Mouse (Mus musculus) lung, adult 2 months (tissue): ENCODE results near the gene Rpl7l1. TPM values are rescaled to one million over a fixed set of nuclear protein-coding genes. Genes with fewer than 3 reads are reported as not detected.
"Not testable (repeated sequence)": the region's sequence is repeated elsewhere in the genome, so short reads cannot be mapped to it uniquely, and the experiment has no call there.

Experiments
- DNase-seq: peaks from one replicate; pipeline ENCODE4 v3.0.0; 2022
- H3K4me1 ChIP-seq: fragments of 200-500 bp; 2 replicates; pipeline ENCODE4 v1.6.1; 2011; ENCODE audit warnings: low read length; ENCODE audit not compliant: control insufficient read depth, insufficient read depth
- H3K4me3 ChIP-seq: fragments of 200-500 bp; replicated peaks from 2 replicates; pipeline ENCODE3; 2011; ENCODE audit warnings: low read depth, mild to moderate bottlenecking, control low read depth, low read length; ENCODE audit errors: extremely low read depth
- CTCF ChIP-seq: fragments of 200-500 bp; IDR thresholded peaks from 2 replicates; pipeline ENCODE4 v1.5.1; 2011; ENCODE audit warnings: mild to moderate bottlenecking, low read length, control low read depth; ENCODE audit not compliant: insufficient read depth
- POLR2A ChIP-seq: fragments of 200-500 bp; IDR thresholded peaks from 2 replicates; pipeline ENCODE4 v1.6.1; 2011; ENCODE audit warnings: low read depth, mild to moderate bottlenecking, control low read depth, low read length, borderline replicate concordance; ENCODE audit errors: extremely low read depth
- WGBS: fragments of 180-500 bp; shearing (Covaris S2); methylation state at CpG from one replicate; pipeline ENCODE4 v1.1.7; 2018; 5-methylcytosine and 5-hydroxymethylcytosine counted together
- polyA plus RNA-seq: library from polyadenylated mRNA; depleted of rRNA; stranded (reverse); fragments of >200 nt; gene quantifications from 2 replicates; pipeline ENCODE4 v1.2.3, GENCODE M21; 2012

Gene Rpl7l1
- polyA plus RNA-seq, 1 experiment, result 21.6 TPM

DNA sequence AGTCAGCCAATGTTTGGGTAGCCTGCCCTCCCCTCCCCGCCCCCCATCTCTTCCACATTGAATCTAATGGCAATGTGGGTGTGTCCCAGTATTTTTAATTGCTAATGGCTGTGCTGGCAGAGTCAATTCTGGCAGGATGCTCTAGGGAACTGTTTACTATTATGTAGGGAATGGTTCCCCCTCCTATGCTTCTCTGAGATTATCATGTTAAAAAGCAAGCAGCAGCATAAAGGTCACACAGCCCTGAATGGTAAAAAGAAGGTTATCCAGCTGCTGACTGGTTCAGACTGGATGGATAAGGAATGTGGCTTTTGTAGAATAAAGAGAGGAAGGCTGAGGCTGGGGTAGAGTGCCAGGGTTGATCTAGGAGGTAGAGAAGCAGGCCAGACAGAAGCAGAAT is 30.0 kb upstream of the Rpl7l1 start:
- Histone ChIP-seq H3K4me1 (no peaks in the 10 kb centered on the region), H3K4me3 (no peak overlapping the region)
- 85% methylated on average over 1 of the region's 1 CpGs for WGBS
- DNase-seq, result no peak
- TF ChIP-seq CTCF (no peak), POLR2A (no peak)

DNA sequence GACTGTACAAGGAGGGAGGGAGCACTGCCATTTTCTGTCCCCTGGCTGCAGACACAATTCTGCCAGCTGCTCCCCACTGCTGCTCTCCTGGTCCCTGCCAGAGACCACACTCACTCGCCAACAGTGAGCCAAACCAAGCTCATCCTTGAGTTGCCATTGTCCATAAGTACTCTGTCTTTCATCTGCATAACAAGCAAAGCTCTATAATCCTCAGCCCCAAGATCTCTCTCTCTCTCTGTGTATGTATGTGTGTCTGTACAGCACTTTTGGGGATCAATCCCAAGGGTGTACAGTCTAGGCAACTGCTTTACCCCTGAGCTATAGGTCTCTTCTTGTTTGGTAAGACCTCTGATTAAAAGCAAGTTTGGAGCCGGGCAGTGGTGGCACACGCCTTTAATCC is 28.2 kb upstream of the Rpl7l1 start:
- WGBS, result 93% methylated on average over 3 of the region's 3 CpGs
- Histone ChIP-seq H3K4me1 (no peaks in the 10 kb centered on the region), H3K4me3 (no peak overlapping the region)
- no peak for DNase-seq
- TF ChIP-seq POLR2A (no peak), CTCF (no peak)

DNA sequence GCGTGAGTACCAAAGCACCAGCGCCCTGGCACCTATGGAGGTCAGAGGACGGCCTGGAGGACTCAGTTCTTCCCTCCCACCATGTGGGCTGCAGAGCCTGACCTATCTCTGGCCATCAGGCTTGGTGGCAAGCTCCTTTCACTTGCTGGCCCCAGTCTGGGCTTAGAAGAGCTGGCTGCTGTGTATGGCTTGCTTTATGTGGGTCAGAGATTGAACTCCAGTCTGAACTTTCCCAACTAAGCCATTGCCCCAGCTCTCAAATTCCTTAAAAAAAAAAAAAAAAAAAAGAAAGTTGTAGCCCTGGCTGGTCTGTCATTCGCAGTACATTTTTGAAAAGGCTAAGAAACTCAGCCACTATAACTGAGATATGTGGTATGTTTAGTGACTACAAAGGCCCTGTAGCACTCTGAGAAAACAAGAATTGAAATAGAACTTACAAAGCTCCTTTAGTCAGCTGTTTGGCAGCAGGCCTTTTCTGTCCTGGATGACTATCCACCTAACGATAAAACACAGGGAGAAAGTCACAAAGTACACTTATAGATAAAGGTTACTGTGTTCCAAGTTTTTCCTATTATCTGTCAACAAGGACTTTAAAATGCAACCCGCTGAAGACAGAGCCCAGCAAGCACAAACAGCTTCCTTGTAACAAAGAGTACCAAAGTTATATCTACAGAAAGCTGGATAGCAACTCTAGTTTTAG is 26.8 kb upstream of the Rpl7l1 start:
- no peak for DNase-seq
- TF ChIP-seq POLR2A, result no peak
- no peak overlapping the region for H3K4me3 ChIP-seq
- 85% methylated on average over 6 of the region's 6 CpGs for WGBS
- no peaks in the 10 kb centered on the region for H3K4me1 ChIP-seq

DNA sequence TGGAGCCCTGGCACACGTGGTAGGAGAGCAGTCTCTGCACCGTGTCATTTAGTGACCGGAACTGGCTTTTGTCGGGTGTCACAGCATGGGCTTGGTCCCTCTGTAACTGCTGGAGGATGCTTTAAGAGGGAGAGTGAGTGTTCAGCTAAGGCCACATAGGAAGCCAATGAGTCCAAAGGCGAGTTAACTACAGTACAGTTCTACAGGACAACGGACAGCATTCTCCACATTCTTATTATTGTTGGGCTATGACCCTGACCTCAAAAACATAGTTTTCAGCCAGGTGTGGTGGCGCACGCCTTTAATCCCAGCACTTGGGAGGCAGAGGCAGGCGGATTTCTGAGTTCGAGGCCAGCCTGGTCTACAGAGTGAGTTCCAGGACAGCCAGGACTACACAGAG is 25.9 kb upstream of the Rpl7l1 start:
- 89% methylated on average over 10 of the region's 10 CpGs for WGBS
- Histone ChIP-seq H3K4me3 (no peak overlapping the region), H3K4me1 (no peaks in the 10 kb centered on the region)
- no peak for TF ChIP-seq CTCF
- no peak for TF ChIP-seq POLR2A
- no peak for DNase-seq

DNA sequence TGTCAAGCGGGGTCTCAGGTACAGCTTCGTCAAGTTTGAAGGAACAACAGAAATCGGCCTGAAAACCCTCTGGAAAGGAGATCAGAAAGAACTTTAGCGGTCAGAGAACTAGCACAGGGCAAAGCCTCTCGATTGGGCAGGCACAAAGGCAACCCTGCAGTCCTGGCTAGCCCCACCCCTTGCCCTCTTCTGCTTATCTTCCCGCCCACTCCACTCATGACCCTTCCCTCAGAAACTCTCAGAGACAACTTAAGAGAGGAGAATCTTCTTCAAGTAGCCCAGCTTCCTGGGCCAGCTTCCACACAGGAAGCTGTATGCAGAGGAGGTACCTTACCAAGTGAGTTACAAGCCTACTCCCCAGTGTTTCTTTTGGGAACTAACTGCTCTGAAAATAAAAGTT is 19.3 kb upstream of the Rpl7l1 start:
- TF ChIP-seq CTCF, result no peak
- TF ChIP-seq POLR2A, result no peak
- H3K4me1 ChIP-seq, result no peaks in the 10 kb centered on the region
- WGBS, result 77% methylated on average over 6 of the region's 6 CpGs
- no peak overlapping the region for H3K4me3 ChIP-seq
- DNase-seq, result no peak

DNA sequence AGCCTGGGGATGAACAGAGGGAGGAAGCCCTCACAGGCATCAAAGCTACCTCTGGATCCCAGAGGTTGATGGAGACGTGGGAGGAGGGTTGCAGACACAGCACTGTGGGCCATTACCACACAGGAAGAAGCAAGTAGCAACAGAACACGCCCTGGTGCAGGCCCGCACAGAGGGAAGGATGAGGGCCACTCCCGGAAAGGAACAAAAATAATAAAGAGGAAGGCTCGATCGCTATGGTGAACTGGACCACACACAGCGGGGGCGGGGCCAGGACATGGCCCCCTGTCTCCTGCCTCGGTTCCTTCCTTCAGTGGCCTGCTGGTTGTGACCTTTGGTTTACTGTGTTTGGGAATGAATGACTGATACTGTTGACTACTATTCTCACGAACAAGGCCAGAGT is 17.2 kb upstream of the Rpl7l1 start:
- TF ChIP-seq POLR2A (no peak), CTCF (no peak)
- no peak for DNase-seq
- 59% methylated on average over 10 of the region's 10 CpGs for WGBS
- Histone ChIP-seq H3K4me1 (no peaks in the 10 kb centered on the region), H3K4me3 (no peak overlapping the region)

DNA sequence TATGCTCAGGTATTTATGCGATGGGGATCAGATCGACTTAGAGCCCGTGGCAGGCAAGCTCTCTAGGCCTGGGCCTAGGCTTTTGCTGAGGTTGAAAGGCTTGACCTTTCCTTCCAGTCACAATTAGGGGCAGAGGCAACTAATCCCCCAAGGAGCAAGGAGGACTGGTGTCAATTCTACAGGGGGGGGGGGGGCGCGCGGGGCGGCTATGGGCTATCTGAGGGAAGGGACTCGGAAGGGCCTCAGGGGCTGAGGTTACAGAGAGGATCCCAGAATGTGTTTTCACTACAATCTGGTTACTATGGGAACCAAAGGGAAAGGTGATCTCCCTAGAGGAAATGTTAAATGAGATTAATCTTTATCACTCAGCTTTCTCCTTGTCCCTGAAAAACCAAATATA is 14.9 kb upstream of the Rpl7l1 start:
- DNase-seq, result no peak
- TF ChIP-seq CTCF, result no peak
- no peak for TF ChIP-seq POLR2A
- Histone ChIP-seq H3K4me3 (no peak overlapping the region), H3K4me1 (no peaks in the 10 kb centered on the region)
- 67% methylated on average over 8 of the region's 8 CpGs for WGBS

DNA sequence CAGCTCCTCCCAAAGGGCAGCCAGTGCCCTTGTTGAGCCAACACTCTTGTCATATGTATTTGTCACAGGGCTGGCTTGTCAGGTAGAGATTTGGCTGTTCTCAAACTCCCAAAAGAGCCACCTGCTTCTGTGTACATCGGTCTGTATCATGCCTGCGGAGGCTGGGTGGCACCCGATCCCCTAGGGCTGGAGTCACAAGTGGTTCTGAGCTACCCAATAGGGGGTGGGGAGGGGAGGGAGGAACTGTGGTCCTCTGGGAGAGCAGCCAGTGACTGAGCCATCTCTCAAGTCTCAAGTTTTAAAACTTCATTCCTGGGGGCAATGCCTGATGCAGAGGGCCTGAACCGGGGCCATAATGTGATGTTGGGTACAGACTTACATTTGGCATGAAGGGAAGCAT is 14.3 kb upstream of the Rpl7l1 start:
- no peak for TF ChIP-seq POLR2A
- TF ChIP-seq CTCF, result no peak
- no peaks in the 10 kb centered on the region for H3K4me1 ChIP-seq
- 79% methylated on average over 4 of the region's 4 CpGs for WGBS
- no peak for DNase-seq
- no peak overlapping the region for H3K4me3 ChIP-seq

DNA sequence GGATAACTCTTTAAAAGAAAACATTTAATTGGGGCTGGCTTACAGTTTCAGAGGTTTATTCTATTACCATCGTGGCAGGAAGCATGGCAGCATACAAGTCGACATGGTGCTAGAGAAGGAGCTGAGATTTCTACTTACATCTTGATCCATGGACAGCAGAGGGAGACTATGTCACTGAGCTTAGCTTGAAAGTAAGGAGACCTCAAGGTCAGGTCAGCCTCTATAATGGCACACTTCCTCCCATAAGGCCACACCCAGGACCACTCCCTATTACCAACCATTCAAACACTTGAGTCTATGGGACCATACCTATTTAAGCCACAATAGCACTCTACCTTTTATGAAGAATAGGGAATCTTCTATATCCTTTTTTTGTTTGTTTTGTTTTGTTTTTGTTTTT is 10.5 kb upstream of the Rpl7l1 start:
- no peak for TF ChIP-seq CTCF
- no peak for TF ChIP-seq POLR2A
- 72% methylated on average over 2 of the region's 2 CpGs for WGBS
- H3K4me3 ChIP-seq, result no peak overlapping the region
- no peak for DNase-seq
- H3K4me1 ChIP-seq, result no peaks in the 10 kb centered on the region

DNA sequence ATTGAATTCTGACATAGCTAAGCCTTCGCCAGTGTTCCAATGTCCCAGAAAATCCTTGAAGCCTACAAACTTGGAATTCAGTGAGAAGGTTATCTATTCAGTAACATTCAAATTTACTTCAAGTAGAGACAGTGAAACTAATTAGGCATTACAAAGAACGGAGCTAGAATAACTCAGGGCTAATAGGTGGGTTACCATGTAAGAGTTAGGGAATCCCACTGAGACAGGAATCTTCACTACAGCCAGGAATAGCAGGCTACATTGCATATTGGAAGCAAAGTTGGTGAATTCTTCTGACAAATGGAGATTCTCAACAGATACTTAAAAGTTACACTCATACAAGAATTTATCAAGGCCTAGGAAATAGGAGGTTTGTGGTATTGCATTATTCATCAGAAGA is 5.5 kb upstream of the Rpl7l1 start:
- H3K4me1 ChIP-seq, H3K4me3 ChIP-seq, DNase-seq: not testable (repeated sequence)
- 75% methylated on average over 2 of the region's 2 CpGs for WGBS
